Mouse (Mus musculus): ENCODE results near the gene Zmat3. TPM values are rescaled to one million over a fixed set of nuclear protein-coding genes. Genes with fewer than 3 reads are reported as not detected.

Gene Zmat3
- polyA plus RNA-seq, 1 experiment from 2014 or later, result 4.9 TPM

DNA sequence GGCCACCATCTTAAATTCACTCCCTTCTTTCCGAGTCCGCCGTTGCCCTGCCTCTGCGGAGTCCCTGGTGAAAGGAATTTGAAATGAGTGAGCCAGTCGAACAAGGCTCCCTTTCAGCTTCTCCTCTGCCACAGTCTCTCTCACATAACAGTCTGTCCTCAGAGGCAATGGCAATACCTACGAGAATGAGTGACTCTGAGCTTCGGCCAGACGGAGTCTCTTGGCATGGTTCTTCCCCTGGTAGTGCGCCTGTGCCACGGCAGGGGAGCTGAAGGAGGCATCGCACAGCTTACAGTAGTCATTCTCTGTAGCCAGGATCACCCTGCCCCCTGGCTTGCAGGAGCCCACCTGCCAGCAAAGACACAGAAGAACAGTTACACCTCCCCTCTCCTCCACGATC, 22.4 kb downstream of the Zmat3 start:
- H3K4me2 ChIP-seq (ENCODE audit: low read length), result no peak overlapping the region

GRCm38 (mm10) chr3:32341434-32341833, 24.4 kb downstream of the Zmat3 start:
- peaks cover 0 to 9% of the 10 kb centered on the region in 2 experiments; a peak in 1 of 4 replicates for H3K4me1 ChIP-seq (ENCODE audit: control insufficient read depth in 2 of 2, insufficient read depth in 2 of 2, low read length in 2 of 2)
- H3K4me2 ChIP-seq (ENCODE audit: low read length), result no peak overlapping the region
- H3K4me3 ChIP-seq (ENCODE audit: control insufficient read depth in 1 of 2, insufficient read depth in 1 of 2, low read depth in 1 of 2, low read length in 2 of 2), result no peak overlapping the region
- peaks cover 30% of the 10 kb centered on the region for H3K36me3 ChIP-seq (ENCODE audit: control insufficient read depth, insufficient read depth, low read length)
- ATAC-seq (ENCODE audit: insufficient number of reproducible peaks, insufficient read depth, low FRiP score, low read depth), result no peak
- no peaks in the 10 kb centered on the region for H3K27me3 ChIP-seq (ENCODE audit: control insufficient read depth, insufficient read depth, low read length)
- WGBS, result 89% methylated on average over 19 of the region's 19 CpGs
- H3K27ac ChIP-seq (replicated peaks in 1 of 2; ENCODE audit: control insufficient read depth in 1 of 2, insufficient read depth in 1 of 2, low read depth in 2 of 2, low read length in 2 of 2), result no peak overlapping the region
- no peak overlapping the region for H3K9ac ChIP-seq (ENCODE audit: low read length)
- H3K9me3 ChIP-seq (ENCODE audit: control insufficient read depth, low read length), result no peaks in the 10 kb centered on the region

More for the DNA sequence above, 22.4 kb downstream of the Zmat3 start:
- peaks cover 30% of the 10 kb centered on the region for H3K36me3 ChIP-seq (ENCODE audit: control insufficient read depth, insufficient read depth, low read length)
- no peak for ATAC-seq (ENCODE audit: insufficient number of reproducible peaks, insufficient read depth, low FRiP score, low read depth)
- H3K9ac ChIP-seq (ENCODE audit: low read length), result no peak overlapping the region
- H3K9me3 ChIP-seq (ENCODE audit: control insufficient read depth, low read length), result no peaks in the 10 kb centered on the region
- no peak overlapping the region for H3K4me3 ChIP-seq (ENCODE audit: control insufficient read depth in 1 of 2, insufficient read depth in 1 of 2, low read depth in 1 of 2, low read length in 2 of 2)
- no peaks in the 10 kb centered on the region for H3K4me1 ChIP-seq (ENCODE audit: control insufficient read depth in 2 of 2, insufficient read depth in 2 of 2, low read length in 2 of 2)
- no peaks in the 10 kb centered on the region for H3K27me3 ChIP-seq (ENCODE audit: control insufficient read depth, insufficient read depth, low read length)
- 86% methylated on average over 12 of the region's 12 CpGs for WGBS
- H3K27ac ChIP-seq (replicated peaks in 1 of 2; ENCODE audit: control insufficient read depth in 1 of 2, insufficient read depth in 1 of 2, low read depth in 2 of 2, low read length in 2 of 2), result no peak overlapping the region

DNA sequence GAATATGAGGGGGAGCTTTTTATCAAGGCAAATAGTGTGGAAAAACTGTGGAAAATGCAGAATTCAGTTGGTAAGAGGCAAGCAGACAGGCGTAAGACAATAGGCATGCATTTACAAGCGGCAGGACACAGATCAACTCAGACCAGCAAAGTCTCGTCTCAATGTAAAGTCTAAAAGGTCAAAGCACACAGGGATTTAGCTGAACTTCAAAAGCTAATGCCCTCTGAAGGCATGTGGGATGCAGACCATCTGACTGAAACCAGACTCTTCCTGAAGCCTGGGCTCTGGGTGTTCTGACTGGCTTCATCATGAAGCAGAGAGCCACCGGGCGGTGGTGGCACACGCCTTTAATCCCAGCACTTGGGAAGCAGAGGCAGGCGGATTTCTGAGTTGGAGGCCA, 27.6 kb downstream of the Zmat3 start:
- Histone ChIP-seq H3K4me1 (ENCODE audit: control insufficient read depth in 2 of 2, insufficient read depth in 2 of 2, low read length in 2 of 2) (peaks cover 12 to 27% of the 10 kb centered on the region in 2 experiments), H3K9me3 (ENCODE audit: control insufficient read depth, low read length) (no peaks in the 10 kb centered on the region), H3K4me2 (ENCODE audit: low read length) (no peak overlapping the region), H3K9ac (ENCODE audit: low read length) (no peak overlapping the region), H3K27me3 (ENCODE audit: control insufficient read depth, insufficient read depth, low read length) (no peaks in the 10 kb centered on the region), H3K36me3 (ENCODE audit: control insufficient read depth, insufficient read depth, low read length) (peaks cover 23% of the 10 kb centered on the region), H3K4me3 (ENCODE audit: control insufficient read depth in 1 of 2, insufficient read depth in 1 of 2, low read depth in 1 of 2, low read length in 2 of 2) (no peak overlapping the region), H3K27ac (replicated peaks in 1 of 2; ENCODE audit: control insufficient read depth in 1 of 2, insufficient read depth in 1 of 2, low read depth in 2 of 2, low read length in 2 of 2) (0 out of 4 replicates have a peak overlapping the region, but pooled peaks of 1 of the 2 experiments have one; percentile 38)
- ATAC-seq (ENCODE audit: insufficient number of reproducible peaks, insufficient read depth, low FRiP score, low read depth), result no peak
- 82% methylated on average over 7 of the region's 7 CpGs for WGBS

DNA sequence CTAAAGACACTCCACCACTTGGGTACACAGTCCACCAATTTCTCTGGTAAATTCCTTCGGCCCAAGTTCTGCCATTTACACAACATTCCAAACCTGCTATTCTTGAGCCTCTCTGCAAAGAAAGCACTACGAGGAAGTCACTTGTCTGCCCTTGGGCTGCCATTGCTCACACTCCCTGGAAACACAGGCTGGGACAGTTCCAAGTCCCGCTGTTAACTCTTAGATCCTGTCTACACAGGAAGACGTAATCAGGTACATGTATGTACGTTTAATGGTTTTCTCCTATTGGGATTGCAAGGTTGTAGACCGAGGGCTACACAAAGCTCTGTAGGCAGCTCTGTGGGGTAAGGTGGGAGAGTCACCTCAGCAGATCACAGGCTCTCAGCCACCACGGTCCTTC, 28.0 kb downstream of the Zmat3 start:
- H3K9ac ChIP-seq (ENCODE audit: low read length), result no peak overlapping the region
- no peak overlapping the region for H3K4me2 ChIP-seq (ENCODE audit: low read length)
- H3K9me3 ChIP-seq (ENCODE audit: control insufficient read depth, low read length), result no peaks in the 10 kb centered on the region
- peak overlapping the region in 1 of 2 experiments; percentile 38; a peak in 1 of 4 replicates for H3K27ac ChIP-seq (replicated peaks in 1 of 2; ENCODE audit: control insufficient read depth in 1 of 2, insufficient read depth in 1 of 2, low read depth in 2 of 2, low read length in 2 of 2)
- 54% methylated on average over 7 of the region's 7 CpGs for WGBS
- no peak for ATAC-seq (ENCODE audit: insufficient number of reproducible peaks, insufficient read depth, low FRiP score, low read depth)
- no peaks in the 10 kb centered on the region for H3K27me3 ChIP-seq (ENCODE audit: control insufficient read depth, insufficient read depth, low read length)
- H3K36me3 ChIP-seq (ENCODE audit: control insufficient read depth, insufficient read depth, low read length), result peaks cover 21% of the 10 kb centered on the region
- no peak overlapping the region for H3K4me3 ChIP-seq (ENCODE audit: control insufficient read depth in 1 of 2, insufficient read depth in 1 of 2, low read depth in 1 of 2, low read length in 2 of 2)
- H3K4me1 ChIP-seq (ENCODE audit: control insufficient read depth in 2 of 2, insufficient read depth in 2 of 2, low read length in 2 of 2), result peaks cover 12 to 27% of the 10 kb centered on the region in 2 experiments

DNA sequence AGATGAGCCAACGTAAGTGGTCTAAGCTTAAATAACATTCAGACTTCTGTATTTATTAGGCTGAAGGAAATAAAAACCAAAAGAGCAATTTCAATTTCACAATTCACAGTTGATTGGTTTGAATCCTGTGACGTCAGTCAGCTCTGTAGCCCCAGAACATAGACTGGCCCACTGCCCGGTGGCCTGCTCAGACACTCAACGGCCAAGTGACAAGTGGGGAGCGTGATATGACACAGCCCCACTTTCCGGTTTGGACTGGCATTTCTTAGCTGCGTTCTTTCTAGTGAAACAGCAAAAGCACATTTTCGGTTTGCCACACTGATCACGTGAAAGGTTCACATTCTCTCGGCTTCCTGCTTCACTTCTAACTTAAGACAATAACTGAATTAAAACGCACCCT, 30.9 kb downstream of the Zmat3 start:
- H3K4me1 ChIP-seq (ENCODE audit: control insufficient read depth in 2 of 2, insufficient read depth in 2 of 2, low read length in 2 of 2), result peaks cover 12 to 27% of the 10 kb centered on the region in 2 experiments
- 43% methylated on average over 11 of the region's 11 CpGs for WGBS
- no peaks in the 10 kb centered on the region for H3K27me3 ChIP-seq (ENCODE audit: control insufficient read depth, insufficient read depth, low read length)
- H3K36me3 ChIP-seq (ENCODE audit: control insufficient read depth, insufficient read depth, low read length), result no peaks in the 10 kb centered on the region
- H3K4me3 ChIP-seq (ENCODE audit: control insufficient read depth in 1 of 2, insufficient read depth in 1 of 2, low read depth in 1 of 2, low read length in 2 of 2), result no peak overlapping the region
- H3K4me2 ChIP-seq (ENCODE audit: low read length), result peak overlapping the region; percentile 24
- peak overlapping the region; percentile 43 to 74 for H3K27ac ChIP-seq (replicated peaks in 1 of 2; ENCODE audit: control insufficient read depth in 1 of 2, insufficient read depth in 1 of 2, low read depth in 2 of 2, low read length in 2 of 2)
- peak; percentile 76 for ATAC-seq (ENCODE audit: insufficient number of reproducible peaks, insufficient read depth, low FRiP score, low read depth)
- no peaks in the 10 kb centered on the region for H3K9me3 ChIP-seq (ENCODE audit: control insufficient read depth, low read length)
- H3K9ac ChIP-seq (ENCODE audit: low read length), result no peak overlapping the region

DNA sequence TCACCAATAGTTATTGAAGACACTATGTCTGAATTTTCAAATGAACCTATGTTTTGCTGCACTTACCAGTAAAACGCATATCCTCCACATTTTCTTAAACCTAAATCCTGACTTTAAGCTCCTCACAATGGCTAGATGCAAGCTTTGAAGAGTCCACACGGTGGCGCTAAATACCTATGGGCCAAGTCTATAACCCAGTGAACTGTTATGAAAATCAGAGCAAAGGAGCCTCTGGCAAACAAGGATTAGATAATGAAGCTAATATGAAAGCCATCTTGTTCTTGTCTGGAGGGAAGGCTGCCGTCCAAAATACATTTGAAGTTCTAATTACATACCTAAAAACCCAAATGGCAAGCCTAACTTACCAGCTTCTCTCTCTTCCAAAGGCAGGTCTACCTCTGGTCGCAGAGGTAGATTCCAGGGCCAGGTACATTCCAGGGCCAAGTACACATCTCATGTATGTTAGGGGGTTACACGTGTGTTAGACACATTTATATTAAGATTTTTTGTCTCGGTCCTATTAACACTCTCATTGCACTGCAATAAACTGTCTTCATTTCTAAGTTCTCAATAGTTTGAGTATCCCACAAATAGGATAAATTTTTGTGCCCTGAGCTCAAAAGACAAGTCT, 32.2 kb downstream of the Zmat3 start:
- no peak overlapping the region for H3K4me2 ChIP-seq (ENCODE audit: low read length)
- no peak overlapping the region for H3K4me3 ChIP-seq (ENCODE audit: control insufficient read depth in 1 of 2, insufficient read depth in 1 of 2, low read depth in 1 of 2, low read length in 2 of 2)
- no peaks in the 10 kb centered on the region for H3K36me3 ChIP-seq (ENCODE audit: control insufficient read depth, insufficient read depth, low read length)
- H3K9me3 ChIP-seq (ENCODE audit: control insufficient read depth, low read length), result no peaks in the 10 kb centered on the region
- H3K4me1 ChIP-seq (ENCODE audit: control insufficient read depth in 2 of 2, insufficient read depth in 2 of 2, low read length in 2 of 2), result peaks cover 12 to 27% of the 10 kb centered on the region in 2 experiments
- 0 out of 4 replicates have a peak overlapping the region, but pooled peaks of 1 of the 2 experiments have one; percentile 41 for H3K27ac ChIP-seq (replicated peaks in 1 of 2; ENCODE audit: control insufficient read depth in 1 of 2, insufficient read depth in 1 of 2, low read depth in 2 of 2, low read length in 2 of 2)
- H3K27me3 ChIP-seq (ENCODE audit: control insufficient read depth, insufficient read depth, low read length), result no peaks in the 10 kb centered on the region
- 31% methylated on average over 7 of the region's 7 CpGs for WGBS
- ATAC-seq (ENCODE audit: insufficient number of reproducible peaks, insufficient read depth, low FRiP score, low read depth), result no peak
- H3K9ac ChIP-seq (ENCODE audit: low read length), result no peak overlapping the region; the same call in 1 of the 2 replicates

- no peak for ATAC-seq (ENCODE audit: insufficient number of reproducible peaks, insufficient read depth, low FRiP score, low read depth)
- Histone ChIP-seq H3K36me3 (ENCODE audit: control insufficient read depth, insufficient read depth, low read length) (no peaks in the 10 kb centered on the region), H3K27me3 (ENCODE audit: control insufficient read depth, insufficient read depth, low read length) (no peaks in the 10 kb centered on the region), H3K4me2 (ENCODE audit: low read length) (no peak overlapping the region), H3K9me3 (ENCODE audit: control insufficient read depth, low read length) (no peaks in the 10 kb centered on the region), H3K4me3 (ENCODE audit: control insufficient read depth in 1 of 2, insufficient read depth in 1 of 2, low read depth in 1 of 2, low read length in 2 of 2) (no peak overlapping the region), H3K4me1 (ENCODE audit: control insufficient read depth in 2 of 2, insufficient read depth in 2 of 2, low read length in 2 of 2) (no peaks in the 10 kb centered on the region), H3K27ac (replicated peaks in 1 of 2; ENCODE audit: control insufficient read depth in 1 of 2, insufficient read depth in 1 of 2, low read depth in 2 of 2, low read length in 2 of 2) (no peak overlapping the region), H3K9ac (ENCODE audit: low read length) (no peak overlapping the region)
- 56% methylated on average over 15 of the region's 15 CpGs for WGBS
Measured at GRCm38 (mm10) chr3:32317901-32318416, 47.9 kb downstream of the Zmat3 start.

Measured in heart, embryonic 14.5 days (tissue).